Mouse (Mus musculus) embryonic facial prominence, embryonic 14.5 days (tissue): Measurements from ENCODE around the gene Mef2c. TPM values are rescaled to one million over a fixed set of nuclear protein-coding genes. Genes with fewer than 3 reads are reported as not detected.
A peak's percentile ranks its signal among the peaks of the same experiment; 100 is the strongest.

Experiments used
- ATAC-seq: fragments of 200-750 bp; cut with Nextera tagmentation; 2 replicates; pipeline ENCODE4 v1.8.0; 2017; ENCODE audit warnings: low read depth, moderate number of reproducible peaks, moderate TSS enrichment
- DNase-seq: peaks from one replicate; pipeline ENCODE4 v3.0.0-alpha.2; 2015; ENCODE audit warnings: low spot score
- H3K27ac ChIP-seq: fragments of 300-500 bp; sonication (generic); replicated peaks from 2 replicates; pipeline ENCODE4 v1.5.1; 2014; ENCODE audit warnings: low read depth, mild to moderate bottlenecking, low read length, moderate library complexity
- H3K27me3 ChIP-seq: fragments of 300-500 bp; sonication (generic); replicated peaks from 2 replicates; pipeline ENCODE4 v1.6.1; 2014; ENCODE audit warnings: low read length; ENCODE audit not compliant: control insufficient read depth, insufficient read depth
- H3K36me3 ChIP-seq: fragments of 300-500 bp; sonication (generic); 2 replicates; pipeline ENCODE4 v1.6.1; 2014; ENCODE audit warnings: low read length, mixed read lengths; ENCODE audit not compliant: control insufficient read depth, insufficient read depth
- H3K4me1 ChIP-seq: fragments of 300-500 bp; sonication (generic); 2 replicates; pipeline ENCODE4 v1.6.1; 2014; ENCODE audit warnings: antibody characterized with exemption, low read length; ENCODE audit not compliant: control insufficient read depth, insufficient read depth
- H3K4me2 ChIP-seq: fragments of 300-500 bp; sonication (generic); 2 replicates; pipeline ENCODE4 v1.6.1; 2014; ENCODE audit warnings: low read depth, mild to moderate bottlenecking, low read length, moderate library complexity, mixed read lengths
- H3K4me3 ChIP-seq: fragments of 300-500 bp; sonication (generic); 2 replicates; pipeline ENCODE4 v1.5.1; 2014; ENCODE audit warnings: low read depth, mild to moderate bottlenecking, low read length
- H3K9ac ChIP-seq: fragments of 300-500 bp; sonication (generic); 2 replicates; pipeline ENCODE4 v1.6.1; 2014; ENCODE audit warnings: low read depth, mild to moderate bottlenecking, low read length, moderate library complexity, mixed read lengths
- H3K9me3 ChIP-seq: fragments of 300-500 bp; sonication (generic); 2 replicates; pipeline ENCODE4 v1.6.1; 2016; ENCODE audit warnings: low read length; ENCODE audit not compliant: control insufficient read depth
- WGBS: fragments of 180-500 bp; shearing (Covaris S2); extraction: QIAGEN DNeasy Blood & Tissue Kit; methylation state at CpG from one replicate; pipeline ENCODE4 v1.1.7; 2014; 5-methylcytosine and 5-hydroxymethylcytosine counted together
- polyA plus RNA-seq: library from polyadenylated mRNA; unstranded; fragments of >200 nt; fragmentation: Nextera tagmentation; extraction: Ambion mirVana; gene quantifications from 2 replicates; pipeline ENCODE4 v1.2.1, GENCODE M21; 2014

Mef2c gene
- polyA plus RNA-seq, 1 experiment from 2014 or later = 224 TPM

- peak overlapping the region; percentile 21 for H3K4me3 ChIP-seq
- no peak for DNase-seq
- no peaks in the 10 kb centered on the region for H3K4me1 ChIP-seq
- under 1% methylated on average over 14 of the region's 14 CpGs for WGBS
- H3K4me2 ChIP-seq = peak overlapping the region; percentile 37
- H3K9me3 ChIP-seq = no peaks in the 10 kb centered on the region
- H3K27ac ChIP-seq = no peak overlapping the region
- ATAC-seq = peak; percentile 7; the same call in 1 of the 2 replicates
- H3K27me3 ChIP-seq = peaks cover 90% of the 10 kb centered on the region
- no peak overlapping the region for H3K9ac ChIP-seq
- H3K36me3 ChIP-seq = no peaks in the 10 kb centered on the region
Measured at GRCm38 (mm10) chr13:83715308-83715785, 211.5 kb downstream of the Mef2c start.

- Histone ChIP-seq H3K36me3 (no peaks in the 10 kb centered on the region), H3K4me1 (peaks cover 4% of the 10 kb centered on the region; the same call in 1 of the 2 replicates), H3K9ac (peak overlapping the region; percentile 15; the same call in 1 of the 2 replicates), H3K4me3 (peak overlapping the region; percentile 21), H3K27ac (no peak overlapping the region), H3K9me3 (no peaks in the 10 kb centered on the region), H3K4me2 (peak overlapping the region; percentile 37; the same call in 1 of the 2 replicates), H3K27me3 (peaks cover 91% of the 10 kb centered on the region)
- ATAC-seq (no peak), DNase-seq (no peak)
- WGBS = 2% methylated on average over 27 of the region's 27 CpGs
Measured at GRCm38 (mm10) chr13:83715971-83716615, 212.3 kb downstream of the Mef2c start.
